Mouse (Mus musculus): ENCODE results near the gene St7.
A peak's percentile ranks its signal among the peaks of the same experiment; 100 is the strongest.

GRCm38 (mm10) chr6:17675019-17675756 is 17.5 kb upstream of the St7 start:
- TF ChIP-seq POLR2A (IDR thresholded peaks at IDR 0.05; ENCODE audit: borderline replicate concordance, extremely low read depth, insufficient read depth, insufficient read length, poor library complexity, severe bottlenecking) = no peak
- peak; percentile 87 for TF ChIP-seq CTCF (IDR thresholded peaks at IDR 0.05; ENCODE audit: borderline replicate concordance, extremely low read depth, insufficient read depth, insufficient read length)
